Mouse (Mus musculus): ENCODE data around the gene Fam172a.

GRCm38 (mm10) chr13:77982105-77982851 is 280.4 kb downstream of the Fam172a start:
- peak; percentile 28; the same call in 1 of the 2 replicates for TF ChIP-seq CTCF (IDR thresholded peaks at IDR 0.05; ENCODE audit: borderline replicate concordance, extremely low read depth, insufficient read depth, insufficient read length)
- TF ChIP-seq POLR2A (IDR thresholded peaks at IDR 0.05; ENCODE audit: borderline replicate concordance, extremely low read depth, insufficient read depth, insufficient read length, poor library complexity, severe bottlenecking) = no peak
